Mouse (Mus musculus): ENCODE measurements at regions not wholly inside any gene's neighbourhood (a gene's known extent, or its start where the extent isn't known, plus 50 kb on each side); places are given as distances from the start of the nearest gene placed in this dataset.

GRCm38 (mm10) chr10:47185487-47185886 lies 1607.9 kb downstream of the Hace1 start:
- H3K79me2 ChIP-seq (ENCODE audit: control insufficient read depth, insufficient read depth, low read length, poor library complexity) = no peaks in the 10 kb centered on the region
- TF ChIP-seq CHD1 (IDR thresholded peaks at IDR 0.05; ENCODE audit: low read depth, low read length) (no peak), GATA1 (IDR thresholded peaks at IDR 0.05; ENCODE audit: low read depth, low read length) (no peak), EP300 (IDR thresholded peaks at IDR 0.05; ENCODE audit: low read depth in 1 of 2, low read length in 2 of 2) (no peak), POLR2A (IDR thresholded peaks at IDR 0.05; ENCODE audit: control insufficient read depth in 1 of 2, insufficient read depth in 1 of 2, low read depth in 1 of 2, low read length in 2 of 2, poor library complexity in 1 of 2) (no peak), ELF1 (IDR thresholded peaks at IDR 0.05; ENCODE audit: low read depth, low read length) (no peak), TCF12 (IDR thresholded peaks at IDR 0.05; ENCODE audit: low read depth, low read length) (no peak), MXI1 (IDR thresholded peaks at IDR 0.05; ENCODE audit: low read depth, low read length) (no peak)
- H3K27ac ChIP-seq (ENCODE audit: control insufficient read depth, low read depth, low read length) = no peak overlapping the region
- H3K9ac ChIP-seq (ENCODE audit: control insufficient read depth, low read depth, low read length, poor library complexity, severe bottlenecking) = no peak overlapping the region
- H3K4me3 ChIP-seq (ENCODE audit: control insufficient read depth in 1 of 2, insufficient read depth in 1 of 2, low read depth in 2 of 2, low read length in 2 of 2) = no peak overlapping the region
- peaks cover 0 to 3% of the 10 kb centered on the region in 2 experiments; a peak in 1 of 4 replicates for H3K4me1 ChIP-seq (ENCODE audit: control insufficient read depth in 1 of 2, insufficient read depth in 2 of 2, low read length in 2 of 2)
- no peaks in the 10 kb centered on the region; a peak in 1 of 4 replicates for H3K27me3 ChIP-seq (ENCODE audit: control insufficient read depth in 1 of 2, insufficient read depth in 2 of 2, low read length in 2 of 2)
- H3K36me3 ChIP-seq (ENCODE audit: control insufficient read depth in 1 of 2, insufficient read depth in 2 of 2, low read length in 2 of 2) = no peaks in the 10 kb centered on the region; a peak in 1 of 4 replicates
- no peaks in the 10 kb centered on the region for H3K9me3 ChIP-seq (replicated peaks; ENCODE audit: insufficient read depth, low read length)
- no peak for DNase-seq (ENCODE audit: low read depth, low spot score)

DNA sequence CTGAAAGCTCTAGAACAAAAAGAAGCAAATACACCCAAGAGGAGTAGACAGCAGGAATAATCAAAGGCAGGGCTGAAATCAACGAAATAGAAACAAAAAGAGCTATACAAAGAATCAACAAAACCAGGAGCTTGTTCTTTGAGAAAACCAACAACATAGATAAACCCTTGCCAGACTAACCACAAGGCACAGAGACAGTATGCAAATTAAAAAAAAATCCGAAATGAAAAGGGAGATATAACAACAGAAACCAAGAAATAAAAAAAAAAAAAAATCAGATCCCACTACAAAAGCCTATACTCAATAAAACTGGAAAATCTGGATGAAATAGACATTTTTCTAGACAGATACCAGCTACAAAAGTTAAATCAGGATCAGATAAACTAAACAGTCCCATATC lies 1638.6 kb downstream of the Hace1 start:
- H3K9ac ChIP-seq (ENCODE audit: control insufficient read depth, low read depth, low read length, poor library complexity, severe bottlenecking) = no peak overlapping the region
- no peaks in the 10 kb centered on the region for H3K9me3 ChIP-seq (replicated peaks; ENCODE audit: insufficient read depth, low read length)
- no peaks in the 10 kb centered on the region for H3K27me3 ChIP-seq (ENCODE audit: control insufficient read depth in 1 of 2, insufficient read depth in 2 of 2, low read length in 2 of 2)
- TF ChIP-seq NRF1 (IDR thresholded peaks at IDR 0.05; ENCODE audit: insufficient read depth, low read depth, low read length, poor library complexity, severe bottlenecking) = no peak
- no peak for TF ChIP-seq MEF2A (IDR thresholded peaks at IDR 0.05; ENCODE audit: extremely low read depth, insufficient replicate concordance, low read depth, low read length, poor library complexity, severe bottlenecking)
- TF ChIP-seq RCOR1 (IDR thresholded peaks at IDR 0.05; ENCODE audit: low read depth, low read length) = peak; percentile 83
- peak in 1 of 2 experiments; percentile 15; a peak in 1 of 4 replicates for TF ChIP-seq EP300 (IDR thresholded peaks at IDR 0.05; ENCODE audit: low read depth in 1 of 2, low read length in 2 of 2)
- TF ChIP-seq ZNF384 (IDR thresholded peaks at IDR 0.05; ENCODE audit: low read depth, low read length) = peak; percentile 62
- TF ChIP-seq CHD2 (IDR thresholded peaks at IDR 0.05; ENCODE audit: low read length) = no peak
- no peak for TF ChIP-seq MAX (IDR thresholded peaks at IDR 0.05; ENCODE audit: low read length)
- no peak for TF ChIP-seq ETS1 (IDR thresholded peaks at IDR 0.05; ENCODE audit: low read depth, low read length)
- no peak for TF ChIP-seq RAD21 (IDR thresholded peaks at IDR 0.05; ENCODE audit: low read depth, low read length)
- TF ChIP-seq MYB (IDR thresholded peaks at IDR 0.05; ENCODE audit: low read depth, low read length) = no peak
- TF ChIP-seq MAFK (IDR thresholded peaks at IDR 0.05; ENCODE audit: borderline replicate concordance, low read depth, low read length) = 0 out of 2 replicates have a peak, but pooled peaks have one; percentile 20
- peak; percentile 21 for DNase-seq (ENCODE audit: low read depth, low spot score)
- H3K4me1 ChIP-seq (ENCODE audit: control insufficient read depth in 1 of 2, insufficient read depth in 2 of 2, low read length in 2 of 2) = no peaks in the 10 kb centered on the region
- no peaks in the 10 kb centered on the region for H3K36me3 ChIP-seq (ENCODE audit: control insufficient read depth in 1 of 2, insufficient read depth in 2 of 2, low read length in 2 of 2)
- no peaks in the 10 kb centered on the region for H3K79me2 ChIP-seq (ENCODE audit: control insufficient read depth, insufficient read depth, low read length, poor library complexity)
- H3K27ac ChIP-seq (ENCODE audit: control insufficient read depth, low read depth, low read length) = no peak overlapping the region
- no peak overlapping the region for H3K4me3 ChIP-seq (ENCODE audit: control insufficient read depth in 1 of 2, insufficient read depth in 1 of 2, low read depth in 2 of 2, low read length in 2 of 2)
